Comparison of ENCODE assay signal across 31 mouse cellular contexts in the genomic region with DNA sequence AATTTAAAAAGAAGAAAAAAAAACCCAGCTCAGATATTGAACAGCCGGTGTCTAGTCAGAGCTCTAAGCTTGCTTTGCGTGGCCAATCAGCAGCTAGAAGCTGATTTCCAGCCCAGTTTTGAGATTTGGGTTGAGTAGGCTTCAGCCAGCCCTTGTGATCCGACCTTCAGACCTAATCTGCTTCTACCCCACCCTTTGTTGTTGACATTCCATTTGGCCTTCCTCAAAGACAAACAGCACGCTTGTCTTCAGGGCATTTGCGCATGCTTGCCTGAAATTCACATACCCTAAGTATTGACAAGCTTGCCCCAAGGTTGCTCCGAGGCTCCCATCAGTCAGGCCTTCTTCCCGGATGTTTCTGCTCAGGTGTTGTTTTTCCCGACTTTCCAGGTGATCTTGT. TPM values are rescaled to one million over a fixed set of nuclear protein-coding genes. Genes with fewer than 3 reads are reported as not detected.
DNase-seq lines count a peak whose midpoint lies in the region; ATAC-seq and TF ChIP-seq lines count a peak whose summit lies in the region.
"Had no signal": no experiment of that assay in that cellular context is flagged by ENCODE, and none has a peak within 500 bp of the region (broad histone marks: within the 10 kb centered on the region; RNA-seq: fewer than 3 reads in every experiment).

No protein-coding gene starts in this region.

- H3K4me2 ChIP-seq in liver, postnatal 0 days (ENCODE audit: low read depth, low read length): no peak overlapping the region
- no peak overlapping the region for H3K4me2 ChIP-seq in liver, embryonic 12.5 days
- no peak overlapping the region for H3K4me2 ChIP-seq in stomach, postnatal 0 days (replicated peaks; ENCODE audit: low read depth)
- H3K4me2 ChIP-seq: forebrain, embryonic 13.5 days; heart, embryonic 13.5 days; hindbrain, embryonic 13.5 days had no signal

- H3K36me3 ChIP-seq in liver, postnatal 0 days (replicated peaks; ENCODE audit: insufficient read depth, low read length): no peaks in the 10 kb centered on the region
- no peaks in the 10 kb centered on the region for H3K36me3 ChIP-seq in liver, embryonic 12.5 days
- no peaks in the 10 kb centered on the region for H3K36me3 ChIP-seq in stomach, postnatal 0 days (ENCODE audit: control insufficient read depth, insufficient read depth, low read length)
- H3K36me3 ChIP-seq: forebrain, embryonic 10.5 days; heart, embryonic 10.5 days; heart, embryonic 13.5 days; hindbrain, embryonic 13.5 days had no signal

- H3K9me3 ChIP-seq in liver, postnatal 0 days (ENCODE audit: low read length): no peaks in the 10 kb centered on the region
- no peaks in the 10 kb centered on the region for H3K9me3 ChIP-seq in liver, embryonic 12.5 days (replicated peaks)
- no peaks in the 10 kb centered on the region for H3K9me3 ChIP-seq in stomach, postnatal 0 days (ENCODE audit: control insufficient read depth, low read length)
- H3K9me3 ChIP-seq: forebrain, embryonic 10.5 days; forebrain, embryonic 13.5 days; heart, embryonic 10.5 days; heart, embryonic 13.5 days; hindbrain, embryonic 13.5 days had no signal

- no peak for TF ChIP-seq EP300 in liver, postnatal 0 days (IDR thresholded peaks at IDR 0.05; ENCODE audit: low read depth)
- no peak for TF ChIP-seq EP300 in stomach, postnatal 0 days (optimal IDR thresholded peaks at IDR 0.05)

- peak; percentile 7 for DNase-seq in liver, postnatal 0 days
- DNase-seq in R1 (ENCODE audit: low read depth, low spot score): peak; percentile 4
- DNase-seq in ZHBTc4 (ENCODE audit: low read depth, low spot score): peak; percentile 11
- DNase-seq in stomach, postnatal 0 days (ENCODE audit: low spot score): peak; percentile 37
- DNase-seq in layer of hippocampus, adult 11-12 months (ENCODE audit: low spot score): no peak
- DNase-seq: adrenal gland, postnatal 10 days; adrenal gland, postnatal 36 days; cerebellum, adult 18-20 months; cerebellum, adult 9-10 months; cerebellum, postnatal 14 days; gastrocnemius, postnatal 10 days; gastrocnemius, postnatal 36 days; heart, adult 2 months; heart, postnatal 14 days had no signal

- no peak for TF ChIP-seq CTCF in liver, postnatal 0 days (IDR thresholded peaks at IDR 0.05; ENCODE audit: low read depth)
- TF ChIP-seq CTCF in stomach, postnatal 0 days (IDR thresholded peaks at IDR 0.05; ENCODE audit: low read depth): no peak

- no peak overlapping the region for H3K27ac ChIP-seq in liver, postnatal 0 days (ENCODE audit: low read depth)
- no peak overlapping the region for H3K27ac ChIP-seq in liver, embryonic 12.5 days
- H3K27ac ChIP-seq in stomach, postnatal 0 days (replicated peaks): no peak overlapping the region
- H3K27ac ChIP-seq: forebrain, embryonic 10.5 days; forebrain, embryonic 13.5 days; heart, adult 2 months; heart, embryonic 10.5 days; heart, embryonic 13.5 days; hindbrain, embryonic 13.5 days had no signal

- no peak overlapping the region for H3K4me3 ChIP-seq in liver, postnatal 0 days (ENCODE audit: low read depth, low read length)
- H3K4me3 ChIP-seq in liver, embryonic 12.5 days: no peak overlapping the region
- H3K4me3 ChIP-seq in stomach, postnatal 0 days (ENCODE audit: low read depth, low read length): no peak overlapping the region
- H3K4me3 ChIP-seq: forebrain, embryonic 10.5 days; forebrain, embryonic 13.5 days; heart, adult 2 months; heart, embryonic 10.5 days; heart, embryonic 13.5 days; hindbrain, embryonic 13.5 days had no signal

- H3K9ac ChIP-seq in liver, postnatal 0 days (replicated peaks): no peak overlapping the region
- H3K9ac ChIP-seq in liver, embryonic 12.5 days: no peak overlapping the region
- H3K9ac ChIP-seq in stomach, postnatal 0 days (ENCODE audit: low read length): no peak overlapping the region
- H3K9ac ChIP-seq: forebrain, embryonic 13.5 days; heart, embryonic 13.5 days; hindbrain, embryonic 13.5 days had no signal

- H3K4me1 ChIP-seq in liver, postnatal 0 days (ENCODE audit: insufficient read depth): peaks cover 19% of the 10 kb centered on the region
- H3K4me1 ChIP-seq in liver, embryonic 12.5 days: no peaks in the 10 kb centered on the region
- no peaks in the 10 kb centered on the region for H3K4me1 ChIP-seq in stomach, postnatal 0 days (replicated peaks; ENCODE audit: control insufficient read depth, insufficient read depth)
- H3K4me1 ChIP-seq: forebrain, embryonic 10.5 days; forebrain, embryonic 13.5 days; heart, embryonic 10.5 days; heart, embryonic 13.5 days; hindbrain, embryonic 13.5 days had no signal

- ATAC-seq in liver, postnatal 0 days: no peak
- no peak for ATAC-seq in liver, embryonic 12.5 days
- ATAC-seq in stomach, postnatal 0 days (ENCODE audit: low FRiP score, low TSS enrichment): peak; percentile 84
- ATAC-seq in megakaryocyte, adult 5-6 weeks (ENCODE audit: poor library complexity, severe bottlenecking): no peak
- ATAC-seq: CD4-positive, CD25-positive, alpha-beta regulatory T cell, adult 4 months; forebrain, embryonic 13.5 days; forebrain, embryonic 16.5 days; hindbrain, embryonic 16.5 days had no signal

- no peaks in the 10 kb centered on the region for H3K27me3 ChIP-seq in liver, postnatal 0 days (ENCODE audit: insufficient read depth, low read length)
- H3K27me3 ChIP-seq in liver, embryonic 12.5 days (replicated peaks): no peaks in the 10 kb centered on the region
- no peaks in the 10 kb centered on the region for H3K27me3 ChIP-seq in stomach, postnatal 0 days (ENCODE audit: control insufficient read depth, insufficient read depth, low read length)
- H3K27me3 ChIP-seq: forebrain, embryonic 13.5 days; heart, embryonic 13.5 days; hindbrain, embryonic 13.5 days had no signal

- 70% methylated on average over 8 of the region's 8 CpGs for WGBS in liver, postnatal 0 days (ENCODE audit: insufficient replicate concordance)
- WGBS in liver, embryonic 12.5 days (ENCODE audit: insufficient replicate concordance): 72% methylated on average over 8 of the region's 8 CpGs
- 55% methylated on average over 8 of the region's 8 CpGs for WGBS in stomach, postnatal 0 days

RNA-seq across cellular contexts. Expression of gene Lcp1, which starts 23.6 kb away (rescaled TPM):
- 39.4 and 45.5 TPM in 2 replicates for polyA plus RNA-seq in liver, postnatal 0 days (2015; fragmentation: Nextera tagmentation; extraction: Ambion mirVana)
- 36.2 and 39.8 TPM in 2 replicates for polyA plus RNA-seq in liver, embryonic 12.5 days (2016; fragmentation: Nextera tagmentation; extraction: Ambion mirVana)
- polyA plus RNA-seq in stomach, postnatal 0 days (2015; fragmentation: Nextera tagmentation; extraction: Ambion mirVana): 28.9 and 30.5 TPM in 2 replicates
- total RNA-seq in megakaryocyte, adult 5-6 weeks (2015): 1,031 and 1,064 TPM in 2 replicates
- total RNA-seq in megakaryocyte, adult 5-6 weeks (2017): 669 and 719 TPM in 2 replicates

RNA-seq across cellular contexts. Expression of gene Lrrc63, which starts 23.8 kb away (rescaled TPM):
- not detected in 2 replicates for polyA plus RNA-seq in liver, postnatal 0 days (2015; fragmentation: Nextera tagmentation; extraction: Ambion mirVana)
- polyA plus RNA-seq in liver, embryonic 12.5 days (2016; fragmentation: Nextera tagmentation; extraction: Ambion mirVana): not detected in 2 replicates
- polyA plus RNA-seq in stomach, postnatal 0 days (2015; fragmentation: Nextera tagmentation; extraction: Ambion mirVana): 0.04 TPM in 1 of 2 replicates, not detected in the other
- 0.09 and 0.11 TPM in 2 replicates for total RNA-seq in megakaryocyte, adult 5-6 weeks (2015)
- 0.12 and 0.37 TPM in 2 replicates for total RNA-seq in megakaryocyte, adult 5-6 weeks (2017)
- total RNA-seq: adrenal gland, adult 18-20 months; adrenal gland, postnatal 10 days; adrenal gland, postnatal 36 days; gastrocnemius, adult 18-20 months; gastrocnemius, postnatal 10 days; gastrocnemius, postnatal 36 days; granulocyte monocyte progenitor cell, adult 5-6 weeks; heart, adult 2 months; heart, postnatal 14 days; hematopoietic stem cell, adult 5-6 weeks; MEL had no signal
- polyA plus RNA-seq: C2C12; CD4-positive, CD25-positive, alpha-beta regulatory T cell, adult 4 months; embryonic facial prominence, embryonic 14.5 days; forebrain, embryonic 16.5 days had no signal
